Mouse (Mus musculus) layer of hippocampus, adult 9-10 months (tissue): ENCODE results near the gene C9.
A peak's percentile ranks its signal among the peaks of the same experiment; 100 is the strongest.

Source experiments
- DNase-seq: peaks from one replicate; pipeline ENCODE4 v3.0.0; 2022; ENCODE audit warnings: low spot score

C9 gene

GRCm38 (mm10) chr15:6483561-6483960, 38.4 kb downstream of the C9 start:
- DNase-seq = no peak

GRCm38 (mm10) chr15:6492386-6492785, 47.3 kb downstream of the C9 start:
- no peak for DNase-seq

- DNase-seq = no peak
Observed at GRCm38 (mm10) chr15:6498396-6499070, 53.4 kb downstream of the C9 start.

- DNase-seq = peak; percentile 62
Observed at GRCm38 (mm10) chr15:6500787-6501186, 55.7 kb downstream of the C9 start.

GRCm38 (mm10) chr15:6517525-6517924, 72.4 kb downstream of the C9 start:
- DNase-seq = no peak

- DNase-seq = no peak
Observed at GRCm38 (mm10) chr15:6519417-6520255, 74.5 kb downstream of the C9 start.

GRCm38 (mm10) chr15:6520505-6521155, 75.5 kb downstream of the C9 start:
- no peak for DNase-seq

GRCm38 (mm10) chr15:6522653-6523167, 77.6 kb downstream of the C9 start, which contains the start of gene Fyb:
TSS of gene Fyb (plus strand) at chr15:6522853.
- DNase-seq = no peak

GRCm38 (mm10) chr15:6524801-6525200, 79.7 kb downstream of the C9 start:
- no peak for DNase-seq

- no peak for DNase-seq
Observed at GRCm38 (mm10) chr15:6525386-6525785, 80.3 kb downstream of the C9 start.

- no peak for DNase-seq
Observed at GRCm38 (mm10) chr15:6533858-6534343, 88.8 kb downstream of the C9 start.

GRCm38 (mm10) chr15:6534592-6534991, 89.5 kb downstream of the C9 start:
- DNase-seq = no peak

GRCm38 (mm10) chr15:6539639-6540338, 94.7 kb downstream of the C9 start:
- no peak for DNase-seq
